Mouse (Mus musculus) B cell, adult 2 months (primary cell): Measurements from ENCODE around the gene Vcan.
"Not testable (repeated sequence)": the region's sequence is repeated elsewhere in the genome, so short reads cannot be mapped to it uniquely, and the experiment has no call there.

Experiments
- DNase-seq, 2 experiments: peaks; one replicate each; pipeline ENCODE4 v3.0.0; 2022

The Vcan gene

GRCm38 (mm10) chr13:89741766-89742685 is at the start of gene Vcan:
Gene Vcan (minus strand): TSS chr13:89742509.
- DNase-seq = peak; percentile 12 to 23

GRCm38 (mm10) chr13:89791475-89791874 is 49.2 kb upstream of the Vcan start:
- DNase-seq = no peak

GRCm38 (mm10) chr13:89782886-89783285 is 40.6 kb upstream of the Vcan start:
- no peak for DNase-seq

- DNase-seq = no peak
These were observed 38.0 kb upstream of the Vcan start for GRCm38 (mm10) chr13:89780276-89780675.

- peak; percentile 25 to 33 for DNase-seq
These were observed 37.1 kb upstream of the Vcan start for GRCm38 (mm10) chr13:89779208-89779911.

GRCm38 (mm10) chr13:89777764-89778163 is 35.5 kb upstream of the Vcan start:
- DNase-seq = no peak

GRCm38 (mm10) chr13:89777146-89777545 is 34.8 kb upstream of the Vcan start:
- no peak for DNase-seq

- DNase-seq = no peak
These were observed 24.2 kb upstream of the Vcan start for GRCm38 (mm10) chr13:89766551-89766950.

- no peak for DNase-seq
These were observed 23.7 kb upstream of the Vcan start for GRCm38 (mm10) chr13:89765966-89766365.

GRCm38 (mm10) chr13:89762339-89762738 is 20.0 kb upstream of the Vcan start:
- DNase-seq = no peak

GRCm38 (mm10) chr13:89756347-89756746 is 14.0 kb upstream of the Vcan start:
- no peak for DNase-seq

- not testable (repeated sequence) for DNase-seq
These were observed 8.3 kb upstream of the Vcan start for GRCm38 (mm10) chr13:89750562-89750961.

GRCm38 (mm10) chr13:89743201-89743600 is 892 bp upstream of the Vcan start:
- no peak for DNase-seq

- peak in 1 of 2 experiments; percentile 7 for DNase-seq
These were observed 434 bp upstream of the Vcan start for GRCm38 (mm10) chr13:89742686-89743200.

- DNase-seq = peak in 1 of 2 experiments; percentile 9
These were observed 1.2 kb downstream of the Vcan start for GRCm38 (mm10) chr13:89741116-89741551.

GRCm38 (mm10) chr13:89740243-89741115 is 1.8 kb downstream of the Vcan start:
- peak; percentile 48 to 49 for DNase-seq

GRCm38 (mm10) chr13:89739696-89740242 is 2.5 kb downstream of the Vcan start:
- peak in 1 of 2 experiments; percentile 40 for DNase-seq

GRCm38 (mm10) chr13:89738776-89739695 is 3.3 kb downstream of the Vcan start:
- peak; percentile 65 to 67 for DNase-seq

- no peak for DNase-seq
These were observed 4.0 kb downstream of the Vcan start for GRCm38 (mm10) chr13:89738275-89738674.

GRCm38 (mm10) chr13:89735111-89735510 is 7.2 kb downstream of the Vcan start:
- DNase-seq = no peak

GRCm38 (mm10) chr13:89726492-89726891 is 15.8 kb downstream of the Vcan start:
- DNase-seq = no peak
